Mouse (Mus musculus) midbrain, embryonic 10.5 days (tissue): ENCODE data around the gene Lcn6. TPM values are rescaled to one million over a fixed set of nuclear protein-coding genes. Genes with fewer than 3 reads are reported as not detected.
"Not testable (repeated sequence)": the region's sequence is repeated elsewhere in the genome, so short reads cannot be mapped to it uniquely, and the experiment has no call there.

Experiments used
- DNase-seq: peaks from one replicate; pipeline ENCODE4 v3.0.0-alpha.2; 2017; ENCODE audit warnings: low spot score
- H3K27ac ChIP-seq: fragments of 300-500 bp; sonication (generic); replicated peaks from 2 replicates; pipeline ENCODE4 v1.5.1; 2016; ENCODE audit warnings: mild to moderate bottlenecking
- H3K27me3 ChIP-seq: fragments of 300-500 bp; sonication (generic); 2 replicates; pipeline ENCODE4 v1.6.1; 2016; ENCODE audit warnings: low read depth, mild to moderate bottlenecking; ENCODE audit not compliant: poor library complexity, severe bottlenecking
- H3K36me3 ChIP-seq: fragments of 300-500 bp; sonication (generic); 2 replicates; pipeline ENCODE4 v1.6.1; 2016; ENCODE audit warnings: mild to moderate bottlenecking, moderate library complexity
- H3K4me1 ChIP-seq: fragments of 300-500 bp; sonication (generic); 2 replicates; pipeline ENCODE4 v1.6.1; 2016
- H3K4me3 ChIP-seq: fragments of 300-500 bp; sonication (generic); 2 replicates; pipeline ENCODE4 v1.5.1; 2016; ENCODE audit warnings: mild to moderate bottlenecking, moderate library complexity
- H3K9me3 ChIP-seq: fragments of 300-500 bp; sonication (generic); replicated peaks from 2 replicates; pipeline ENCODE4 v1.6.1; 2016; ENCODE audit warnings: mild to moderate bottlenecking
- whole genome bisulfite sequencing: fragments of 180-500 bp; shearing (Covaris S2); methylation state at CpG from one replicate; pipeline ENCODE4 v1.1.7; 2016; 5-methylcytosine and 5-hydroxymethylcytosine counted together
- polyA plus RNA-seq: library from polyadenylated mRNA; unstranded; fragments of >200 nt; fragmentation: Nextera tagmentation; extraction: Ambion mirVana; gene quantifications from 2 replicates; pipeline ENCODE4 v1.2.1, GENCODE M21; 2016

The Lcn6 gene
- polyA plus RNA-seq, 1 experiment from 2014 or later, result not detected

DNA sequence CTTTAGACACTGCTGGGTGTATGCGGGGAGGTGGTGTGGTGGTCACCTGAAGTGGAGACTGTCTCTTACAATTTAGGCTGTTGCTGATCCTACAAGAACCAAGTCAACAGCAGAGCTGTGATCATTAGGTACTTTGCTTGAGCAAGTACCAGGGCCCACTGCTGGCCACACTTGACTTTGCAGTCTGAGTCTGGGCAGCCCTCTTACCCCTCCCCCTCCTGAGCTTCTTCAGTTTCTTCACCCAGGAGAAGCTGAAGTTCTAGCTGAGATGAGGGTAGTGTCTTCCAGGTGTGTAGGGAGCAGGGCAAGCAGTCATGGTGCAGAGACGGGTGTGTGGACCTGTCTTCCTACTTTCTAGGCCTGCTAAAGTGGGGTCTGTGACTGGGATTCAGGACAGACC, 31.5 kb downstream of the Lcn6 start:
- no peaks in the 10 kb centered on the region; the same call in 1 of the 2 replicates for H3K36me3 ChIP-seq
- peak; percentile 27 for DNase-seq
- WGBS, result 83% methylated on average over 2 of the region's 2 CpGs

DNA sequence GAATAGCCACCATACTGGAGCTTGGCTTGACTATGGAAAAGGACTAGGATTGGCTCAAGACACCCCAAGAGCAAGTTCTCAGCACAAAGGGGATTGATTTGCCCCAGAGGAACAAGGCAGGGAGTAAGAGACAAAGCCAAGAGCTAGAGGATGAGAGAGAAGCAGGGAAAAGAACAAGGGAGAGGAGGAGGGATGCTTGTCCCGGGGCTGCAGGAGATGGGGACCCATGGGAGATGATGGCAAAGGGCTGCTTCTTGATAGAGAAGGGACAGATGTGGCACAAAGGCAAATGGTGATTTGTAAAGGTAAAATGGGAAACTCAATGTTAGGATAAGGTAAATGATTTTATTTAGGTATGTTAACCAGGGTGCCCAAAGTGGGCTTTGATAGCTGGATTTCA, 32.5 kb downstream of the Lcn6 start:
- H3K27me3 ChIP-seq, DNase-seq, H3K9me3 ChIP-seq, H3K27ac ChIP-seq, H3K36me3 ChIP-seq, H3K4me3 ChIP-seq: not testable (repeated sequence)
- 93% methylated on average over 1 of the region's 1 CpGs for WGBS
- H3K4me1 ChIP-seq, result peaks cover 30% of the 10 kb centered on the region

More for the DNA sequence above, 31.5 kb downstream of the Lcn6 start:
- Histone ChIP-seq H3K27me3 (no peaks in the 10 kb centered on the region), H3K4me3 (no peak overlapping the region), H3K4me1 (peaks cover 30% of the 10 kb centered on the region), H3K27ac (no peak overlapping the region), H3K9me3 (no peaks in the 10 kb centered on the region)

DNA sequence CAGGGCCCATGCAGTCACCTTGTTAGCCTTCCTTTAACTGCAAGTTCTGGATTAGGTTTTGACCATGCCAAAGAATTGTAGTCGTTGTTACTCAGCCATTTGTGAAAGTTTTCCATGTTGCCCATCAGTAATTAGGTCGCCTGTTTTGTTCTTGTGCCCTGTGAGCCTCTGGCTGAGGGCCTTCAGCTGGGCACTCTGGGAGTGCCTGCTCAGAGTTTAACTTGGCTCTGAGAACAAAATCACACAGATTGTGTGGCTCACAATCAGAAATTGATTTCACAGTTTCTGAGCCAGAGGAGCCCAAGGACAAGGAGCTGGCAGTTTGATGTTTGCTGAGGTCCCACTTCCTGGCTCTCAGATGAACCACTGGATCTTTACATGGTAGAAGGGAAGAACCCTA, 33.2 kb downstream of the Lcn6 start:
- not testable (repeated sequence) for H3K4me3 ChIP-seq, H3K27me3 ChIP-seq, H3K27ac ChIP-seq, H3K36me3 ChIP-seq, H3K9me3 ChIP-seq, DNase-seq
- 86% methylated on average over 2 of the region's 2 CpGs for WGBS
- H3K4me1 ChIP-seq, result peaks cover 30% of the 10 kb centered on the region

DNA sequence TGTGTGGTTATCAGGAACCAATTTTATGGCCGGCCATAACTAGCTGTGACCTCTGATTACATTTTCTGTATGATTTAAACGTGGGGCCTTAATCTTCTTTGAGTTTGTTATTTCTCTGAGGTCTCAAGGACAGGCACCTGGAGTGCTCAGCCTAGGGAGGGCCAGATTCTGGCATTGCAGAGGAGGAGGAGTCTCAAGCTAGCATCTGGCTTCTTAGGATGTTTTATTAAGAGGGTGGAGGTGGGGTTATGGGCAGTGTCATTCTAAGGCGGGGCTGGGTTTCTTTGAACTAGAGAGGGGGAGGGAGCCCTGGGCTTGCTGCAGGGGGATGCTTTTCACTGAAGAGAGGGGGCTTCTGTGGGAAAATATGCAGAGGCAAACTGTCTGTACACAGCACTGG, 35.1 kb downstream of the Lcn6 start:
- H3K27ac ChIP-seq, H3K9me3 ChIP-seq, H3K4me3 ChIP-seq, DNase-seq, H3K36me3 ChIP-seq, H3K27me3 ChIP-seq: not testable (repeated sequence)
- peaks cover 30% of the 10 kb centered on the region for H3K4me1 ChIP-seq
- 20% methylated on average over 3 of the region's 3 CpGs for WGBS

DNA sequence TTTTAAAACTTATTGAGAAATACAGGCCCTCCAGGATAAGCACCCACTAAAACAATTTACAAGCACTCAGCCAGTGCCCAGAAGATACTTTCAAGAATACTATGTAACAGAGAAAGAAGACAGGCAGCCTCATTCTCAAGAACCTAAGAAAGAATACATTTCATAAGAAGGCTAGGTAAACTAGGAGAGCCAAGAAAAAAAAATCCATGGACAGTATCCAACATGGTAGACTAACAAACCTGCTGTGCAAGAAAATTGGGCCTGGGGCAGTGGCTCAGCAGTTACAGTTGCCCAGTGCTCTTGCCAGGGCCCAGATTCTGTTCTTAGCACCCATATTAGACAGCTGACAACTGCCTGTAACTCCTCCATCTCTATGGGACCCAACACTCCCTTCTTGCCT, 40.6 kb downstream of the Lcn6 start:
- H3K4me1 ChIP-seq, result 0 out of 2 replicates have a peak, but pooled peaks cover under 1% of the 10 kb centered on the region
- no peak overlapping the region for H3K27ac ChIP-seq
- no peak overlapping the region for H3K4me3 ChIP-seq
- H3K9me3 ChIP-seq, result 0 out of 2 replicates have a peak, but pooled peaks cover 3% of the 10 kb centered on the region
- no peaks in the 10 kb centered on the region for H3K36me3 ChIP-seq
- DNase-seq, result no peak
- no peaks in the 10 kb centered on the region for H3K27me3 ChIP-seq

Other genes starting within 250 kb of the Lcn6 start
- gene Abca2, start 248.1 kb upstream of the Lcn6 start, polyA plus RNA-seq, result 6.2 and 8.1 TPM in 2 replicates
- gene Clic3, start 219.9 kb upstream of the Lcn6 start, polyA plus RNA-seq, result 1.1 and 1.9 TPM in 2 replicates
- 17.4 and 26.4 TPM in 2 replicates for gene Paxx, start 215.7 kb upstream of the Lcn6 start, polyA plus RNA-seq
- 0.16 TPM in 1 of 2 replicates, not detected in the other for gene Ptgds, start 206.7 kb upstream of the Lcn6 start, polyA plus RNA-seq
- gene Lcn12, start 182.9 kb upstream of the Lcn6 start, polyA plus RNA-seq, result not detected in 2 replicates
- gene Fbxw5, start 176.0 kb upstream of the Lcn6 start, polyA plus RNA-seq, result 91.2 and 108 TPM in 2 replicates
- gene C8g, start 175.1 kb upstream of the Lcn6 start, polyA plus RNA-seq, result 5.2 and 5.6 TPM in 2 replicates
- 38.9 and 41.4 TPM in 2 replicates for gene Traf2, start 129.8 kb upstream of the Lcn6 start, polyA plus RNA-seq
- gene Edf1, start 118.9 kb upstream of the Lcn6 start, polyA plus RNA-seq, result 344 and 364 TPM in 2 replicates
- 6.7 and 7.8 TPM in 2 replicates for gene Mamdc4, start 101.9 kb upstream of the Lcn6 start, polyA plus RNA-seq
- 159 and 187 TPM in 2 replicates for gene Phpt1, start 101.6 kb upstream of the Lcn6 start, polyA plus RNA-seq
- gene Ajm1, start 95.0 kb upstream of the Lcn6 start, polyA plus RNA-seq, result 0.05 and 0.27 TPM in 2 replicates
- gene Rabl6, start 68.3 kb upstream of the Lcn6 start, polyA plus RNA-seq, result 71.2 and 75.1 TPM in 2 replicates
- 0.04 and 0.12 TPM in 2 replicates for gene Ccdc183, start 59.1 kb upstream of the Lcn6 start, polyA plus RNA-seq
- 12.8 and 14.7 TPM in 2 replicates for gene Tmem141, start 54.8 kb upstream of the Lcn6 start, polyA plus RNA-seq
- gene Fcna, start 48.8 kb upstream of the Lcn6 start, polyA plus RNA-seq, result 0.36 and 1.4 TPM in 2 replicates
- gene Lcn8, start 23.7 kb upstream of the Lcn6 start, polyA plus RNA-seq, result not detected in 2 replicates
- gene Lcn5, start 18.8 kb upstream of the Lcn6 start, polyA plus RNA-seq, result not detected in 2 replicates
- not detected in 2 replicates for gene Lcn10, start 5.9 kb downstream of the Lcn6 start, polyA plus RNA-seq
- not detected in 2 replicates for gene Obp2a, start 23.3 kb downstream of the Lcn6 start, polyA plus RNA-seq
- 70.8 and 77.6 TPM in 2 replicates for gene Bmyc, start 30.0 kb downstream of the Lcn6 start, polyA plus RNA-seq
- not detected in 2 replicates for gene Obp2b, start 60.2 kb downstream of the Lcn6 start, polyA plus RNA-seq
- gene Lcn3, start 88.8 kb downstream of the Lcn6 start, polyA plus RNA-seq, result not detected in 2 replicates
- not detected in 2 replicates for gene Lcn11, start 100.2 kb downstream of the Lcn6 start, polyA plus RNA-seq
- gene Gm13539, start 105.5 kb downstream of the Lcn6 start, polyA plus RNA-seq, result not detected in 2 replicates
- not detected in 2 replicates for gene Glt6d1, start 139.1 kb downstream of the Lcn6 start, polyA plus RNA-seq
- not detected in 2 replicates for gene Lcn9, start 146.4 kb downstream of the Lcn6 start, polyA plus RNA-seq
- gene Sohlh1, start 170.5 kb downstream of the Lcn6 start, polyA plus RNA-seq, result not detected in 2 replicates
- 0.41 and 0.49 TPM in 2 replicates for gene Kcnt1, start 186.9 kb downstream of the Lcn6 start, polyA plus RNA-seq